8 mouse cellular contexts compared by ENCODE assay signal in genomic region chr3:51277201-51278150, GRCm38 (mm10). TPM values are rescaled to one million over a fixed set of nuclear protein-coding genes. Genes with fewer than 3 reads are reported as not detected.
DNase-seq lines count a peak whose midpoint lies in the region; ATAC-seq lines count a peak whose summit lies in the region.

No protein-coding gene starts in this region.

- ATAC-seq in intestine, embryonic 15.5 days: peak; percentile 72
- peak; percentile 50 for ATAC-seq in megakaryocyte-erythroid progenitor cell, adult 5-6 weeks (replicated peaks; ENCODE audit: low FRiP score, low TSS enrichment, poor library complexity, severe bottlenecking)

- under 1% methylated on average over 74 of the region's 75 CpGs for WGBS in intestine, embryonic 15.5 days

- H3K9me3 ChIP-seq in intestine, embryonic 15.5 days: no peaks in the 10 kb centered on the region

- H3K36me3 ChIP-seq in intestine, embryonic 15.5 days: no peaks in the 10 kb centered on the region

- H3K9ac ChIP-seq in intestine, embryonic 15.5 days: peak overlapping the region; percentile 97

- H3K27me3 ChIP-seq in intestine, embryonic 15.5 days (replicated peaks): no peaks in the 10 kb centered on the region

- peak overlapping the region; percentile 67 for H3K4me2 ChIP-seq in intestine, embryonic 15.5 days (replicated peaks)

- H3K4me3 ChIP-seq in intestine, embryonic 15.5 days (replicated peaks): peak overlapping the region; percentile 98

- DNase-seq in adrenal gland, adult 18-20 months (ENCODE audit: low spot score in 2 of 2): peak; percentile 80 to 83
- peak; percentile 93 for DNase-seq in embryo, embryonic 11 days
- peak; percentile 88 for DNase-seq in gastrocnemius, postnatal 25 days
- peak; percentile 83 to 85 for DNase-seq in left cerebral cortex, postnatal 14 days (ENCODE audit: low spot score in 2 of 2)
- DNase-seq in right cerebral cortex, postnatal 14 days: peak; percentile 83
- DNase-seq in urinary bladder, postnatal 25 days (ENCODE audit: low spot score): peak; percentile 74

- intact Hi-C loops in left cerebral cortex, postnatal 14 days (cut with DNase I): loop anchor here (5.0 kb wide), 2 partner anchors 45 to 65 kb away; partner anchors contain the start of gene Elf2

- H3K27ac ChIP-seq in intestine, embryonic 15.5 days: peak overlapping the region; percentile 99

- peaks cover 2% of the 10 kb centered on the region; the same call in 1 of the 2 replicates for H3K4me1 ChIP-seq in intestine, embryonic 15.5 days (replicated peaks)

RNA-seq across cellular contexts. Expression of gene Noct, which starts 53.2 kb away (rescaled TPM):
- 10 to 100 TPM; 34.1 to 55.2 TPM for total RNA-seq in adrenal gland, adult 18-20 months (2021)
- total RNA-seq in gastrocnemius, postnatal 25 days (2021): 10 to 100 TPM; 23.0 to 29.3 TPM
- 7.0 and 7.4 TPM in 2 replicates for polyA plus RNA-seq in intestine, embryonic 15.5 days (2015; fragmentation: Nextera tagmentation; extraction: Ambion mirVana)
- total RNA-seq in left cerebral cortex, postnatal 14 days (2021): 10 to 100 TPM; 51.0 to 52.6 TPM
- total RNA-seq in megakaryocyte-erythroid progenitor cell, adult 5-6 weeks (2014; fragmentation: Nextera tagmentation): 19.2 and 39.1 TPM in 2 replicates
- 4.6 and 5.8 TPM in 2 replicates for total RNA-seq in megakaryocyte-erythroid progenitor cell, adult 5-6 weeks (2017)

Comparison
In these comparisons a context has a peak if more than half of its experiments do, and no peak if none do; other contexts are left out.
1. Peak in every context shown above with its lines: DNase-seq, ATAC-seq, H3K4me3 ChIP-seq and H3K27ac ChIP-seq.